Mouse (Mus musculus): ENCODE measurements around the gene H3f3b. TPM values are rescaled to one million over a fixed set of nuclear protein-coding genes. Genes with fewer than 3 reads are reported as not detected.
A peak's percentile ranks its signal among the peaks of the same experiment; 100 is the strongest.

Gene H3f3b
- total RNA-seq, 2 experiments from 2014 or later: 263 to 275 TPM

GRCm38 (mm10) chr11:115999538-116000143 lies 28.1 kb downstream of the H3f3b start:
- peak; percentile 49 to 70 for DNase-seq

- no peak for DNase-seq
Measured at GRCm38 (mm10) chr11:115999027-115999426, 28.7 kb downstream of the H3f3b start.

- no peak for DNase-seq
Measured at GRCm38 (mm10) chr11:115997662-115998061, 30.1 kb downstream of the H3f3b start.

- DNase-seq: no peak
Measured at GRCm38 (mm10) chr11:115997047-115997446, 30.7 kb downstream of the H3f3b start.

- DNase-seq: no peak
Measured at GRCm38 (mm10) chr11:115995256-115995655, 32.5 kb downstream of the H3f3b start.

DNA sequence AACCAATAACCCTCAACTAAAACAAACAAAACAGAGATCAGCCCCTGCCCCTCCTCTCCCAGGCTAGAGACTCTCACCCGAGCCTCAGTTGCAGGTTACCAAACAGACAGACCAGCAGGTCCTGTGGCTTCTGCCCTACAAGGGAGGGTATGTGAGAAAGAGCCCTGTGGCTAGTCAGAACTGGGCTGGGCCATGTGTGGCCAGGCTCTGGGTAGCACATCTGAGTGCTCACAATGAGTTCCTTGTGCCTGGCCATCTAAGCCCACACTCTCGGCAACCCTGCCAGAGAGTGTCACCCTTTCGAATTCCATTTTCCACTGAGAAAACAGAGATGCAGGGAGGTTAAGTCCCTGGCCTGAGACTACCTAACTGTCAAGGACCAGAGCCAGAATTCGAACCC lies 35.7 kb downstream of the H3f3b start:
- DNase-seq: no peak

- DNase-seq: no peak
Measured at GRCm38 (mm10) chr11:115989686-115990085, 38.1 kb downstream of the H3f3b start.

DNA sequence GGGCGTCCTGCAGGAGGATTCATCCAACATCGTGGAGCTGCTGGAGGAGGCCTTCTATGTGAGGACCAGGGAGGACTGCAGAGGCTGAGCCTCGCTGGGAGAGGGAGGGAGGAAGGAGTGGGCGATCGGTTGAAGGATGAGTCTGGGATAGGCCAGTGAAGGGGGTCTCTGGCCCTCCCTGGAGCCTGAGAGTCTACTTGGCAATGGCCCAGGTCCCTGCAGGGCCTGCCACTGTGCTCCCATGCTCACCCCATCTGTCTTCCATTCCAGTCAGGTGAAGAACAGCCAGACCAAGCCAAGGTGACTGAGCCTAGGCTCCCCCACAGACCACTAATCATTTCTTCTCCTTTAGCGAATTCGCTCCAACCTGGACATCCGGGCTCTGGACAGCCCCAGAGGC lies 44.5 kb downstream of the H3f3b start:
- DNase-seq: no peak

GRCm38 (mm10) chr11:115982472-115982871 lies 45.3 kb downstream of the H3f3b start:
- DNase-seq: no peak

GRCm38 (mm10) chr11:115975544-115975943 lies 52.2 kb downstream of the H3f3b start:
- DNase-seq: no peak

DNA sequence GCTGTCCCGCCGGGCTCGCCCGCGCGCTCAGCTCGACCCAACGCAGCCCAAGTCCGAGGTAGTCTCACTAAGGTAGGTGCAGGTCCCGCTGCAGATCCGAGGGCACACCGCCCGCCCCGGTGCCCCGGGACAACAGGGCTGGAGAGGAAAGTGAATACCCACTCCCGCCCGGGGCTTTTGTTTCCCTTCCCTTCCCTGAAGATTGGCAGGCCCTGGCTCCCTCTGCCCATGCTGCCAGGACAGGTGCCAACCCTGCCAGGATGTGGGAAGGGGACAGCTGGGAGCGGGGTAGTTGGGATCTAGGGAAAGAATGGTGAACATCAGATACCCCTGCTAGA lies 52.7 kb downstream of the H3f3b start:
- no peak for DNase-seq

- DNase-seq: no peak
Measured at GRCm38 (mm10) chr11:115974309-115975082, 53.3 kb downstream of the H3f3b start, which contains the start of gene Itgb4. Gene Itgb4 (plus strand): TSS chr11:115974709.

Other genes starting within 250 kb of the H3f3b start
- gene Caskin2, start 214.3 kb downstream of the H3f3b start, total RNA-seq (2021): 10 to 100 TPM; 19.5 to 19.6 TPM
- 10 to 100 TPM; 12.0 to 12.7 TPM for gene Tsen54, start 213.2 kb downstream of the H3f3b start, total RNA-seq (2021)
- gene Llgl2, start 203.9 kb downstream of the H3f3b start, total RNA-seq (2021): 1 to 10 TPM; 1.2 to 2.4 TPM
- gene Myo15b, start 169.6 kb downstream of the H3f3b start, total RNA-seq (2021): under 1 TPM in 1 of 2 experiments, not detected in 1; 0.20 TPM
- under 1 TPM in 1 of 2 experiments, not detected in 1; 0.72 TPM for gene Smim5, start 128.0 kb downstream of the H3f3b start, total RNA-seq (2021)
- gene Smim6, start 115.9 kb downstream of the H3f3b start, total RNA-seq (2021): not detected
- 10 to 100 TPM; 52.2 to 58.2 TPM for gene Sap30bp, start 94.7 kb downstream of the H3f3b start, total RNA-seq (2021)
- gene Recql5, start 94.5 kb downstream of the H3f3b start, total RNA-seq (2021): 10 to 100 TPM; 30.4 to 35.1 TPM
- gene Itgb4, start 53.3 kb downstream of the H3f3b start, total RNA-seq (2021): 1 to 10 TPM; 8.2 to 9.7 TPM
- gene Galk1, start 15.2 kb downstream of the H3f3b start, total RNA-seq (2021): 10 to 100 TPM; 13.4 to 14.2 TPM
- 10 to 100 TPM; 19.4 to 21.9 TPM for gene Unk, start 2.4 kb upstream of the H3f3b start, total RNA-seq (2021)
- 1 to 10 TPM; 1.9 to 2.4 TPM for gene Unc13d, start 50.0 kb upstream of the H3f3b start, total RNA-seq (2021)
- gene Wbp2, start 59.0 kb upstream of the H3f3b start, total RNA-seq (2021): 100 to 1,000 TPM; 402 to 404 TPM
- gene Trim47, start 99.2 kb upstream of the H3f3b start, total RNA-seq (2021): 1 to 10 TPM; 4.4 to 4.6 TPM
- gene Trim65, start 103.2 kb upstream of the H3f3b start, total RNA-seq (2021): 1 to 10 TPM; 7.1 to 8.0 TPM
- gene Mrpl38, start 110.9 kb upstream of the H3f3b start, total RNA-seq (2021): 10 to 100 TPM; 55.1 to 58.2 TPM
- gene Fbf1, start 140.2 kb upstream of the H3f3b start, total RNA-seq (2021): 10 to 100 TPM; 80.9 to 95.6 TPM
- gene Ten1, start 170.9 kb upstream of the H3f3b start, total RNA-seq (2021): 10 to 100 TPM; 36.1 to 45.4 TPM
- gene Acox1, start 171.1 kb upstream of the H3f3b start, total RNA-seq (2021): 100 to 1,000 TPM; 119 to 126 TPM
- gene Evpl, start 210.1 kb upstream of the H3f3b start, total RNA-seq (2021): under 1 TPM; 0.25 to 0.85 TPM
- 10 to 100 TPM; 60.7 to 66.0 TPM for gene Srp68, start 246.3 kb upstream of the H3f3b start, total RNA-seq (2021)